Mouse (Mus musculus): ENCODE data around the gene Tle2. TPM values are rescaled to one million over a fixed set of nuclear protein-coding genes. Genes with fewer than 3 reads are reported as not detected.

The Tle2 gene
- total and polyA plus RNA-seq, 3 experiments, result 0.45 to 3.6 (median 1.5) TPM

DNA sequence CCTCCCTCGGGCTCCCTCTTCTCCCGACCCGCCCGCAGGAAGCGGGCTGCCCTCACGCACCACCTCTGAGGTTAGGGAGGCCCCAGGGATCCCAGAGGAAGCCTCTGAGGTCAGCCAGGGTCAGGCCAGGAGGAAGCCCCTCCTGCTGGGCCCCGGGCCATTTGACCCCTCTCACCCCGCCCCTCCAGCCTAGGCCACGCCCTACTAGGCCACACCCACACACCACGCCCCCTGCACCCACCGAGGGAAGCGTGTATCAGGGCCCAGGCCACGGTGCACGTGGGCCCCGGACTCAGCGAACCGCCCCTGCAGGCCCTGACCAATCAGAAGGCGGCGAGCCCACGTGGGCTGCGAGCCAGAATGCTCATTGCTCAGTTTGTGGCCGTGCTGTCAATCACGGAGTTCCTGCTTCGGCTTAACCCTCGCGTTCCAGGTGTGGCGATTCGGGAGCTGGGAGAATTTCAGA is 26.4 kb downstream of the Tle2 start, which contains the start of gene Tle6:
Gene Tle6 (minus strand): TSS at position 336 of the 466 bp plus-strand sequence.
- peaks cover 81% of the 10 kb centered on the region for H3K4me1 ChIP-seq (ENCODE audit: insufficient read depth, low read depth, low read length)

DNA sequence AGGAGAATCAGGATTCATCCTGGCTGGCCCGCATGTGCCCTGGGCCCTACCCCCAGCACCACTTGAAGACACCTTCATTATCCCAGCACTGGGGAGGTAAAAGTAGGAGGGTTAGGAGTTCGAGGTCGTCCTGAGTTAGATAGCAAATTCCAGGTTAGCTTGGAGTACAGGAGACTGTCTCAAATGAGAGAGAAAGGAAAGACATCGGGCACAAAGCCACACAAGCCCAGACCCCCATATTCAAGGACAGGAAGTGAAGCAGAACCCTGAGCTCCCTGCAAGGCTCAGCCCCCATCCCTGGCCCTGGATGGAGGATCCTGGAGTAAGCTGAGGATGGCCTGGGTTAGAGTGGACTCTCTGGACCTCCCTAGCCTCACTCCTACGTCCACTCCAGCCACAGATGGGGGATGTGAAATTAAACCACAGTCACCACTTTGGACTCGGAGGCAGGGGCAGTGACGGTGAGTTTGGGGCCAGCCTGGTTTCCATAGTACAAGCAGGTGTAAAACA is 27.1 kb downstream of the Tle2 start:
- TF ChIP-seq GATA2 (IDR thresholded peaks at IDR 0.05; ENCODE audit: borderline replicate concordance, low read depth, low read length), result no peak
- no peak for TF ChIP-seq TAL1 (conservative IDR thresholded peaks at IDR 0.05; ENCODE audit: low read depth, low read length)
- no peak for TF ChIP-seq CTCF (IDR thresholded peaks at IDR 0.05; ENCODE audit: low read depth, low read length)
- no peak for TF ChIP-seq POLR2AphosphoS5 (IDR thresholded peaks at IDR 0.05; ENCODE audit: insufficient replicate concordance, low read depth, low read length)
- TF ChIP-seq GATA1 (IDR thresholded peaks at IDR 0.05; ENCODE audit: borderline replicate concordance, low read length), result no peak
- peaks cover 14% of the 10 kb centered on the region for H3K27me3 ChIP-seq (ENCODE audit: insufficient read depth, low read length)
- no peaks in the 10 kb centered on the region for H3K9me3 ChIP-seq (replicated peaks)
- no peaks in the 10 kb centered on the region for H3K36me3 ChIP-seq (replicated peaks)
- ATAC-seq (ENCODE audit: extremely low read depth, insufficient number of reproducible peaks, low FRiP score, poor library complexity, severe bottlenecking) (no peak), DNase-seq (ENCODE audit: low spot score) (no peak)
- peaks cover 80% of the 10 kb centered on the region for H3K4me1 ChIP-seq (ENCODE audit: insufficient read depth, low read depth, low read length)
- peak overlapping the region; percentile 68 for H3K4me3 ChIP-seq (ENCODE audit: low read depth, low read length)

More for the DNA sequence above, 26.4 kb downstream of the Tle2 start, which contains the start of gene Tle6:
- no peaks in the 10 kb centered on the region for H3K36me3 ChIP-seq (replicated peaks)
- peaks cover 20% of the 10 kb centered on the region for H3K27me3 ChIP-seq (ENCODE audit: insufficient read depth, low read length)
- ATAC-seq (ENCODE audit: extremely low read depth, insufficient number of reproducible peaks, low FRiP score, poor library complexity, severe bottlenecking) (peak; percentile 89), DNase-seq (ENCODE audit: low spot score) (peak; percentile 100)
- H3K9me3 ChIP-seq (replicated peaks), result no peaks in the 10 kb centered on the region
- H3K4me3 ChIP-seq (ENCODE audit: low read depth, low read length), result peak within 1 kb of the TSS; percentile 68
- TF ChIP-seq GATA1 (IDR thresholded peaks at IDR 0.05; ENCODE audit: borderline replicate concordance, low read length) (no peak), CTCF (IDR thresholded peaks at IDR 0.05; ENCODE audit: low read depth, low read length) (no peak), GATA2 (IDR thresholded peaks at IDR 0.05; ENCODE audit: borderline replicate concordance, low read depth, low read length) (no peak), POLR2AphosphoS5 (IDR thresholded peaks at IDR 0.05; ENCODE audit: insufficient replicate concordance, low read depth, low read length) (no peak), TAL1 (conservative IDR thresholded peaks at IDR 0.05; ENCODE audit: low read depth, low read length) (no peak)

DNA sequence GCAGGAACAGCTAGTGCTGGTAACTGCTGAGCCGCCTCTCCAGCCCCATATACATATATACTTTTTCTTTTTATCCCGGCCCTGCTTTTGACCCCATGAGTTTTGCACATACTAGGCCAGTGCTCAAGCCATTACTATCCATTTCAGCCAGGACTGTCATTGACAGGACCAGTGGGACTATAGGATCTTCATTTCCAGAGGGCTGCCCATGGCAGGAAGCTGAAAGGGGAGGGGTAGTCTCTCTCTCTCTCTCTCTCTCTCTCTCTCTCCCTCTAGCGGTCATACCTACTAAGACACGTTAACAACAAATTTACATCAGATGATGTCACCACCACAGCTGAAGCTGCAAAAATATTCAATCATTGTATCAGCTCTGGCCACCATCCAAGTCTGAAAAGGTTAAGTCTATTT is 28.4 kb downstream of the Tle2 start:
- Histone ChIP-seq H3K27me3 (ENCODE audit: insufficient read depth, low read length) (peaks cover 3% of the 10 kb centered on the region; the same call in 1 of the 2 replicates), H3K4me1 (ENCODE audit: insufficient read depth, low read depth, low read length) (peaks cover 77% of the 10 kb centered on the region), H3K36me3 (replicated peaks) (peaks cover 4% of the 10 kb centered on the region), H3K9me3 (replicated peaks) (no peaks in the 10 kb centered on the region), H3K4me3 (ENCODE audit: low read depth, low read length) (no peak overlapping the region)
- peak; percentile 48 for DNase-seq (ENCODE audit: low spot score)
- TF ChIP-seq TAL1 (conservative IDR thresholded peaks at IDR 0.05; ENCODE audit: low read depth, low read length) (no peak), POLR2AphosphoS5 (IDR thresholded peaks at IDR 0.05; ENCODE audit: insufficient replicate concordance, low read depth, low read length) (no peak), GATA1 (IDR thresholded peaks at IDR 0.05; ENCODE audit: borderline replicate concordance, low read length) (no peak), GATA2 (IDR thresholded peaks at IDR 0.05; ENCODE audit: borderline replicate concordance, low read depth, low read length) (no peak), CTCF (IDR thresholded peaks at IDR 0.05; ENCODE audit: low read depth, low read length) (peak; percentile 41; the same call in 1 of the 2 replicates)
- no peak for ATAC-seq (ENCODE audit: extremely low read depth, insufficient number of reproducible peaks, low FRiP score, poor library complexity, severe bottlenecking)

DNA sequence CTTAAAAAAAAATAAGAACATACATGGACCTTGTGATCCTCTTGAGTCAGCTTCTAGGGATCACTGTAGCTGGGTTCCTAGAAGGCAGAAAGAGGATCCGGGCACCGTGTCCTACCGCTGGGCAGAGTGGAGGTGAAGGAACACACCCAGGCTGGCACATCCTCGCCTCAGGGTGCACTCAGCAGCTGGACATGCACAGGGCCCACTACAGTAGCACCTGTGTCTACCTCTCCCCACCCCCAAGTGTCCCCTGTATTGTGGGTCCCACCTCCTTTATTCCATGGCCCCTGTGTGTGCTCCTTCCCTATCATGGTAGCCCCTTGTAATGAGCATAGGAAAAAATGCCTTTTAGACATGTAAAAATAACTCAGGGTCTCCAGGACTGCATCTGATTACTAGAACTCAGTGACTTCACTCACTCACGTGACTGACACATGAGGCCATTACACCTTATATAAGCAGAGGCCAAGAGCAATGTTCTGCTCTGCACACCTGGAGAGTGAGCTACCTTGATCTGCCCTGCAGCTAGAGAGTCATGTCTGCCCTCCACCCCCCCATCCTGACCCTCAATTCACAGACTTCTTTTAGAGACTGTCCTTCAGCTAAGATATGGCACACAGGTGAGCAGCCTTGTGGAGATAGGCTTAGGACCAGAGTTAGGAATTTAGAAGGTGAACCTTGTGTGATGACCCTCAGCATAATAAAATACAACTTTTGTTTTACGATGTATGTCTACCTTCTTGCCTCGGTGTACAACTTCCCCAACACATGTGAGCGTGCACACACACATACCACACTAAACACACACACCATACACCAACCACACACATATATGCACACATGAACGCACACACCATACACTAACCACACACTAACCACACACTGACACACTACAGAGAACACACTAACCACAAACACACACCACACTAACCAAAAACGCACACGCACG is 29.9 kb downstream of the Tle2 start:
- DNase-seq (ENCODE audit: low spot score), result no peak
- TF ChIP-seq POLR2AphosphoS5 (IDR thresholded peaks at IDR 0.05; ENCODE audit: insufficient replicate concordance, low read depth, low read length), result no peak
- no peak for TF ChIP-seq TAL1 (conservative IDR thresholded peaks at IDR 0.05; ENCODE audit: low read depth, low read length)
- TF ChIP-seq CTCF (IDR thresholded peaks at IDR 0.05; ENCODE audit: low read depth, low read length), result no peak
- Histone ChIP-seq H3K27me3 (ENCODE audit: insufficient read depth, low read length) (no peaks in the 10 kb centered on the region), H3K4me1 (ENCODE audit: insufficient read depth, low read depth, low read length) (peaks cover 67% of the 10 kb centered on the region), H3K4me3 (ENCODE audit: low read depth, low read length) (peak overlapping the region; percentile 70), H3K36me3 (replicated peaks) (peaks cover 19% of the 10 kb centered on the region), H3K9me3 (replicated peaks) (no peaks in the 10 kb centered on the region)
- ATAC-seq (ENCODE audit: extremely low read depth, insufficient number of reproducible peaks, low FRiP score, poor library complexity, severe bottlenecking), result no peak

DNA sequence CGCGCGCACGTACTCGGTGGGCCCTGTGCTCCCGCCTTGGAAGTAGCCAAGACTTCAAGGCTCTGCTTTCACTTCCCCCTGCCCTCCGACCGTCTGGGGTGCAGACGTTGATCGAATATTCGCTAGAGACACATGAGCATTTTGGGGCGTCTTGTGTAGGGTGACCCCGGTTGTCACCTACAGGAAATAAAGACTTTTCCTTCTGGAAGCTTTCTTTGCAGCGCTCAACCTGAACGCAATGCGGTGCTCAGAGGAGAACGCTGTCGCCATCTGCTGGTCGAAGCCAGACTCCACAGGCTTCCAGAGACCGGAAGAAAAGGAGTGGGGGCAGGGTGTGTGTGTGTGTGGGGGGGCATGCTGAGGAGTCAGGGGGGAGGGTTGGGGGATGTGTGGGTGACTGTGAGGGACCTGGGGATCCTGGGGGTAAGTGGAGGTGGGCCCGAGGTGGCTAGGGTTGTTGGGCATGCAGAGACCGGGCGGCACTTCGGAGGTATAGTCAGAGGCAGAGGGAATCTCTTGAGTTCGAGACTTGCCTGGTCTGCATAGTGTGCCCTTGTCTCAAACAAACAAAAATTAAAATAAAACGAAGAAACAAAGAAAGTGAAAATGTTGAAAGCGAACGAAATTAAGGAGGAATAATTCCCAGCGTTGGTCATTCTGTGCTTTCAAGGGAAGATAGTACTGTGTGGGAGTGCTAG is 30.8 kb downstream of the Tle2 start:
- TF ChIP-seq POLR2AphosphoS5 (IDR thresholded peaks at IDR 0.05; ENCODE audit: insufficient replicate concordance, low read depth, low read length) (no peak), GATA1 (IDR thresholded peaks at IDR 0.05; ENCODE audit: borderline replicate concordance, low read length) (no peak), CTCF (IDR thresholded peaks at IDR 0.05; ENCODE audit: low read depth, low read length) (peak; percentile 45), TAL1 (conservative IDR thresholded peaks at IDR 0.05; ENCODE audit: low read depth, low read length) (no peak)
- H3K4me1 ChIP-seq (ENCODE audit: insufficient read depth, low read depth, low read length), result peaks cover 64% of the 10 kb centered on the region
- no peaks in the 10 kb centered on the region for H3K9me3 ChIP-seq (replicated peaks)
- ATAC-seq (ENCODE audit: extremely low read depth, insufficient number of reproducible peaks, low FRiP score, poor library complexity, severe bottlenecking) (peak; percentile 23; the same call in 1 of the 2 replicates), DNase-seq (ENCODE audit: low spot score) (peak; percentile 48)
- no peaks in the 10 kb centered on the region for H3K27me3 ChIP-seq (ENCODE audit: insufficient read depth, low read length)
- H3K36me3 ChIP-seq (replicated peaks), result peaks cover 27% of the 10 kb centered on the region
- H3K4me3 ChIP-seq (ENCODE audit: low read depth, low read length), result peak overlapping the region; percentile 70

DNA sequence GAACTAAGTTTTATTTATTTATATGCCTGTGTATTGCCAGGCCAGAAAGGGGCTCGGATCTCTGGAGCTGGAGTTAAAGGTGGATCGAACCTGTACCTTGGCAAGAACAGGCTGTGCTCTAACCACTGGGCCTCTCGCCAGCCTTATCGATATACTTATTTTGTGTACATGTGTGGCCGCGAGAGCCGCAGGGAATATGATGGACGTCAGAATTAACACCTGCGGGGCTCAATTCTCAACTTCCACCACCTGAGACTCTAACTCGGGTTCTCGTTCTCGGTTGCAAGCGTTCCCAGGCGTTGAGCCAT is 31.3 kb downstream of the Tle2 start:
- DNase-seq (ENCODE audit: low spot score) (no peak), ATAC-seq (ENCODE audit: extremely low read depth, insufficient number of reproducible peaks, low FRiP score, poor library complexity, severe bottlenecking) (no peak)
- TF ChIP-seq POLR2AphosphoS5 (IDR thresholded peaks at IDR 0.05; ENCODE audit: insufficient replicate concordance, low read depth, low read length) (no peak), TAL1 (conservative IDR thresholded peaks at IDR 0.05; ENCODE audit: low read depth, low read length) (no peak), GATA1 (IDR thresholded peaks at IDR 0.05; ENCODE audit: borderline replicate concordance, low read length) (no peak), CTCF (IDR thresholded peaks at IDR 0.05; ENCODE audit: low read depth, low read length) (no peak), GATA2 (IDR thresholded peaks at IDR 0.05; ENCODE audit: borderline replicate concordance, low read depth, low read length) (no peak)
- Histone ChIP-seq H3K9me3 (replicated peaks) (no peaks in the 10 kb centered on the region), H3K27me3 (ENCODE audit: insufficient read depth, low read length) (no peaks in the 10 kb centered on the region), H3K4me1 (ENCODE audit: insufficient read depth, low read depth, low read length) (peaks cover 59% of the 10 kb centered on the region), H3K36me3 (replicated peaks) (peaks cover 27% of the 10 kb centered on the region), H3K4me3 (ENCODE audit: low read depth, low read length) (peak overlapping the region; percentile 70)

All from G1E (cell line).